Mouse (Mus musculus) kidney, postnatal 0 days (tissue): ENCODE results near the gene Dctpp1. TPM values are rescaled to one million over a fixed set of nuclear protein-coding genes. Genes with fewer than 3 reads are reported as not detected.

ENCODE experiments used
- ATAC-seq: fragments of 200-750 bp; cut with Nextera tagmentation; replicated peaks from 2 replicates; pipeline ENCODE4 v1.8.0; 2017; ENCODE audit warnings: low read depth, moderate number of reproducible peaks, moderate TSS enrichment, moderate library complexity; ENCODE audit not compliant: low FRiP score
- DNase-seq: peaks from one replicate; pipeline ENCODE4 v3.0.0-alpha.2; 2016; ENCODE audit warnings: low spot score
- H3K27ac ChIP-seq: fragments of 300-500 bp; sonication (generic); 2 replicates; pipeline ENCODE4 v1.5.1; 2014; ENCODE audit warnings: mild to moderate bottlenecking
- H3K27me3 ChIP-seq: fragments of 300-500 bp; sonication (generic); 2 replicates; pipeline ENCODE4 v1.6.1; 2014; ENCODE audit warnings: low read length, mixed read lengths; ENCODE audit not compliant: insufficient read depth
- H3K36me3 ChIP-seq: fragments of 300-500 bp; sonication (generic); 2 replicates; pipeline ENCODE4 v1.6.1; 2014; ENCODE audit warnings: low read length, mixed read lengths; ENCODE audit not compliant: insufficient read depth
- H3K4me1 ChIP-seq: fragments of 300-500 bp; sonication (generic); replicated peaks from 2 replicates; pipeline ENCODE4 v1.6.1; 2014; ENCODE audit warnings: antibody characterized with exemption, low read length, mixed read lengths; ENCODE audit not compliant: insufficient read depth
- H3K4me2 ChIP-seq: fragments of 300-500 bp; sonication (generic); 2 replicates; pipeline ENCODE4 v1.6.1; 2014; ENCODE audit warnings: mild to moderate bottlenecking, low read length, moderate library complexity, mixed read lengths
- H3K4me3 ChIP-seq: fragments of 300-500 bp; sonication (generic); replicated peaks from 2 replicates; pipeline ENCODE4 v1.5.1; 2014; ENCODE audit warnings: low read depth, low read length
- H3K9ac ChIP-seq: fragments of 300-500 bp; sonication (generic); 2 replicates; pipeline ENCODE4 v1.6.1; 2014; ENCODE audit warnings: low read depth, low read length
- H3K9me3 ChIP-seq: fragments of 300-500 bp; sonication (generic); replicated peaks from 2 replicates; pipeline ENCODE4 v1.6.1; 2016; ENCODE audit warnings: low read length, inconsistent platforms, mixed read lengths
- CTCF ChIP-seq: IDR thresholded peaks from 2 replicates; pipeline ENCODE4 v1.5.1; 2016; ENCODE audit warnings: antibody characterized with exemption, low read depth, mild to moderate bottlenecking, moderate library complexity
- WGBS: fragments of 180-500 bp; shearing (Covaris S2); extraction: QIAGEN DNeasy Blood & Tissue Kit; methylation state at CpG from one replicate; pipeline ENCODE4 v1.1.7; 2014; 5-methylcytosine and 5-hydroxymethylcytosine counted together
- polyA plus RNA-seq: library from polyadenylated mRNA; unstranded; fragments of >200 nt; fragmentation: Nextera tagmentation; extraction: Ambion mirVana; gene quantifications from 2 replicates; pipeline ENCODE4 v1.2.1, GENCODE M21; 2015

Dctpp1 gene
- polyA plus RNA-seq, 1 experiment from 2014 or later = 157 TPM

- H3K9ac ChIP-seq = no peak overlapping the region
- no peaks in the 10 kb centered on the region for H3K36me3 ChIP-seq
- WGBS = 57% methylated on average over 3 of the region's 3 CpGs
- no peaks in the 10 kb centered on the region for H3K9me3 ChIP-seq
- no peaks in the 10 kb centered on the region for H3K27me3 ChIP-seq
- peaks cover 7% of the 10 kb centered on the region; the same call in 1 of the 2 replicates for H3K4me1 ChIP-seq
- no peak for DNase-seq
- no peak overlapping the region for H3K27ac ChIP-seq
- no peak for ATAC-seq
- H3K4me3 ChIP-seq = no peak overlapping the region
- no peak for TF ChIP-seq CTCF
- no peak overlapping the region for H3K4me2 ChIP-seq
These were observed 19.6 kb upstream of the Dctpp1 start for GRCm38 (mm10) chr7:127280092-127280491.

DNA sequence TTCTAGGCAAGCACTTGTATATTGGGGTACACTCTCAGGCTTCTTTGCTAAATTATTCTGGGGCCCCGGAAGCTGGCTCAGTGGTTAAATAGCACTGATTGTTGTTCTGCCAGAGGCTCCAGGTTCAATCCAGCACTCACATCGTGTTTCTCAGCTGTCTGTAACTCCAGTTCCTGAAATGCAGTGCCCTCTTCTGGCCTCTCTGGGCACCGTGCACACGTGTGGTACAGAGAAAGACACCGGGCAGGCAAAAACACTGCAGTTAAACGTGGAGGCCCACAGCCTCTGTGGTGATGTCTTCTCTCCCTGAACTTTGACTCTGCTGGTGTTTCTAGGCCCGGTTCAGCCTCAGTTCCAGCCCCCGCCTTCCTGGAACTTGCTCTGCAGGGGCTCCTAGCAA is 17.8 kb upstream of the Dctpp1 start:
- H3K9ac ChIP-seq = no peak overlapping the region
- no peak overlapping the region for H3K4me3 ChIP-seq
- H3K4me1 ChIP-seq = peaks cover 10% of the 10 kb centered on the region; the same call in 1 of the 2 replicates
- WGBS = 19% methylated on average over 8 of the region's 8 CpGs
- peak; percentile 54 for ATAC-seq
- H3K9me3 ChIP-seq = no peaks in the 10 kb centered on the region
- H3K27me3 ChIP-seq = no peaks in the 10 kb centered on the region
- TF ChIP-seq CTCF = peak; percentile 82
- H3K4me2 ChIP-seq = no peak overlapping the region
- DNase-seq = peak; percentile 80
- H3K27ac ChIP-seq = peak overlapping the region; percentile 81
- H3K36me3 ChIP-seq = no peaks in the 10 kb centered on the region

GRCm38 (mm10) chr7:127276519-127276961 is 16.0 kb upstream of the Dctpp1 start:
- Histone ChIP-seq H3K9me3 (no peaks in the 10 kb centered on the region), H3K4me2 (no peak overlapping the region), H3K4me3 (no peak overlapping the region), H3K27me3 (no peaks in the 10 kb centered on the region), H3K4me1 (peaks cover 17% of the 10 kb centered on the region), H3K9ac (no peak overlapping the region), H3K36me3 (peaks cover 3% of the 10 kb centered on the region; the same call in 1 of the 2 replicates), H3K27ac (peak overlapping the region; percentile 81)
- 31% methylated on average over 5 of the region's 5 CpGs for whole genome bisulfite sequencing
- ATAC-seq = no peak
- TF ChIP-seq CTCF = no peak
- peak; percentile 51 for DNase-seq

DNA sequence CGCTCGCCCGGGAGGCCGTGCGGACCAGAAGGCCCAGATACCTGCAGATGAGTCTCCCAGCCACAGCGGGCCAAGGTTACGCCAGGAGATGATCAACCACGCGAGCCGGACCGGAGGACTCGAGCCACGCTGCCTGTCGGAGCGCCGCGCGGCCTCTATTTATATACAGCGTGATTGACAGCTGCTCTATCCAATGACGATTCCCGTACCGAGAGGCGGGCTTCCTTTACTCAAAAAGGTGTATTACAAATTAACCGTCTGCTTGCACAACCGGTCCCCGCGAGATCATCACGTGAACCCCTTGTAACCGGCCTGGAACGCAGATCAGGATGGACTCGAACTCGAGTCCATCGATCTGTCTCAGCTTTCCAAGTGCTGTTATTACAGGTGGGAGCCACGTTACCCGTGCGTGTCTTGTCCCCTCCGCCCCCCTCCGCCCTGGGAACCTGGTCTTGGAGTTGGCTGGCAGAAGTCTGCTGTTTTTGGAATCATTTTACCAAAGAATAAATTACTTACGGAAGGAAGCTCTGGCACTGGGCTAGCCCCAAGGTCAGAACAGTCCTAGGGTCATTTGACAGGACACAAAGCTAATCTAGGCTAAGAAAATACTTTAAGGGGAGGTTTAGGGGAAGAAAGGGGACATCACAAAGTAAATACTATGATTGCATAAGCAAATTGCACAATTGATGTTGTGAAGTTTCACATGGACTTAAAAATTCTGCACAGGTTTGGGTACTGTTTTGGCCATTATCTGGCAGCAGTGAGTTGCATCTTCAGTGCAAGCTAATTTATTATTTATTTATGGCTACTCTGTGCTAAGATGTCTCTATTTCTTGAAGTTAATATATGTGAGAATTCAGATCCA is 13.6 kb upstream of the Dctpp1 start, which contains the start of gene Sephs2:
Gene Sephs2, minus strand, starts transcription at position 131 of the 865 bp plus-strand sequence.
- H3K27ac ChIP-seq = peak within 1 kb of the TSS; percentile 94

GRCm38 (mm10) chr7:127273118-127273923 is 12.8 kb upstream of the Dctpp1 start:
- peak overlapping the region; percentile 93 for H3K4me2 ChIP-seq
- peak overlapping the region; percentile 94 for H3K27ac ChIP-seq
- ATAC-seq = peak; percentile 29; the same call in 1 of the 2 replicates
- TF ChIP-seq CTCF = no peak
- peak overlapping the region; percentile 91 for H3K4me3 ChIP-seq
- H3K36me3 ChIP-seq = peaks cover 16% of the 10 kb centered on the region; the same call in 1 of the 2 replicates
- peak overlapping the region; percentile 92 for H3K9ac ChIP-seq
- no peaks in the 10 kb centered on the region for H3K9me3 ChIP-seq
- H3K27me3 ChIP-seq = no peaks in the 10 kb centered on the region
- 10% methylated on average over 50 of the region's 50 CpGs for WGBS
- peaks cover 17% of the 10 kb centered on the region for H3K4me1 ChIP-seq
- DNase-seq = peak; percentile 50

More for the DNA sequence above, 13.6 kb upstream of the Dctpp1 start, which contains the start of gene Sephs2:
- Histone ChIP-seq H3K36me3 (peaks cover 13% of the 10 kb centered on the region; the same call in 1 of the 2 replicates), H3K4me2 (peak within 1 kb of the TSS; percentile 93), H3K9me3 (no peaks in the 10 kb centered on the region), H3K27me3 (no peaks in the 10 kb centered on the region), H3K9ac (peak within 1 kb of the TSS; percentile 92), H3K4me3 (peak within 1 kb of the TSS; percentile 91), H3K4me1 (peaks cover 17% of the 10 kb centered on the region)
- WGBS = under 1% methylated on average over 39 of the region's 39 CpGs
- DNase-seq (peak; percentile 93), ATAC-seq (peak; percentile 89)
- TF ChIP-seq CTCF = no peak

GRCm38 (mm10) chr7:127272566-127272965 is 12.1 kb upstream of the Dctpp1 start:
- Histone ChIP-seq H3K9ac (0 out of 2 replicates have a peak overlapping the region, but pooled peaks have one; percentile 92), H3K4me3 (peak overlapping the region; percentile 91; the same call in 1 of the 2 replicates), H3K27me3 (no peaks in the 10 kb centered on the region), H3K4me2 (peak overlapping the region; percentile 93), H3K27ac (0 out of 2 replicates have a peak overlapping the region, but pooled peaks have one; percentile 94), H3K4me1 (peaks cover 17% of the 10 kb centered on the region), H3K36me3 (peaks cover 16% of the 10 kb centered on the region; the same call in 1 of the 2 replicates), H3K9me3 (no peaks in the 10 kb centered on the region)
- DNase-seq (no peak), ATAC-seq (no peak)
- no peak for TF ChIP-seq CTCF
- WGBS = 94% methylated on average over 15 of the region's 15 CpGs
